Mouse (Mus musculus): ENCODE data around the gene Cfap299.

Cfap299 gene

GRCm38 (mm10) chr5:98617416-98617815 lies 288.3 kb downstream of the Cfap299 start:
- CTCF ChIA-PET = no interaction called here

GRCm38 (mm10) chr5:98650345-98650744 lies 321.2 kb downstream of the Cfap299 start:
- CTCF ChIA-PET = no interaction called here

- CTCF ChIA-PET = no interaction called here
These were observed 321.9 kb downstream of the Cfap299 start for GRCm38 (mm10) chr5:98651049-98651448.

GRCm38 (mm10) chr5:98688254-98688653 lies 359.1 kb downstream of the Cfap299 start:
- CTCF ChIA-PET = no interaction called here

- CTCF ChIA-PET = no interaction called here
These were observed 363.0 kb downstream of the Cfap299 start for GRCm38 (mm10) chr5:98692070-98692469.

- CTCF ChIA-PET = no interaction called here
These were observed 367.2 kb downstream of the Cfap299 start for GRCm38 (mm10) chr5:98696336-98696735.

GRCm38 (mm10) chr5:98703963-98704362 lies 374.9 kb downstream of the Cfap299 start:
- CTCF ChIA-PET = no interaction called here

- CTCF ChIA-PET = no interaction called here
These were observed 377.5 kb downstream of the Cfap299 start for GRCm38 (mm10) chr5:98706597-98706996.

GRCm38 (mm10) chr5:98715392-98715791 lies 386.3 kb downstream of the Cfap299 start:
- CTCF ChIA-PET = no interaction called here

- CTCF ChIA-PET = no interaction called here
These were observed 403.3 kb downstream of the Cfap299 start for GRCm38 (mm10) chr5:98732157-98733009.

GRCm38 (mm10) chr5:98733010-98733399 lies 403.9 kb downstream of the Cfap299 start:
- CTCF ChIA-PET = no interaction called here

- CTCF ChIA-PET = no interaction called here
These were observed 433.0 kb downstream of the Cfap299 start for GRCm38 (mm10) chr5:98761858-98762652.

- CTCF ChIA-PET = no interaction called here
These were observed 449.5 kb downstream of the Cfap299 start for GRCm38 (mm10) chr5:98778588-98778987.

- CTCF ChIA-PET = no interaction called here
These were observed 453.0 kb downstream of the Cfap299 start for GRCm38 (mm10) chr5:98782066-98782465.

GRCm38 (mm10) chr5:98787735-98788134 lies 458.6 kb downstream of the Cfap299 start:
- CTCF ChIA-PET = no interaction called here

GRCm38 (mm10) chr5:98788568-98788967 lies 459.5 kb downstream of the Cfap299 start:
- CTCF ChIA-PET = no interaction called here

- CTCF ChIA-PET = no interaction called here
These were observed 461.9 kb downstream of the Cfap299 start for GRCm38 (mm10) chr5:98790894-98791607.

GRCm38 (mm10) chr5:98801495-98801894 lies 472.4 kb downstream of the Cfap299 start:
- CTCF ChIA-PET = no interaction called here

GRCm38 (mm10) chr5:98804761-98805160 lies 475.7 kb downstream of the Cfap299 start:
- CTCF ChIA-PET = no interaction called here

- CTCF ChIA-PET = no interaction called here
These were observed 477.4 kb downstream of the Cfap299 start for GRCm38 (mm10) chr5:98806492-98806891.

GRCm38 (mm10) chr5:98807022-98807421 lies 477.9 kb downstream of the Cfap299 start:
- CTCF ChIA-PET = no interaction called here

- CTCF ChIA-PET = no interaction called here
These were observed 478.8 kb downstream of the Cfap299 start for GRCm38 (mm10) chr5:98807953-98808352.

GRCm38 (mm10) chr5:98812380-98812779 lies 483.3 kb downstream of the Cfap299 start:
- CTCF ChIA-PET = no interaction called here
